Mouse (Mus musculus): Measurements from ENCODE around the gene Usp42. TPM values are rescaled to one million over a fixed set of nuclear protein-coding genes. Genes with fewer than 3 reads are reported as not detected.

Usp42 gene
- total and polyA plus RNA-seq, 2 experiments: 3.0 to 3.1 TPM

- TF ChIP-seq CTCF (IDR thresholded peaks at IDR 0.05; ENCODE audit: low read depth, low read length) (peak; percentile 93), POLR2A (IDR thresholded peaks at IDR 0.05; ENCODE audit: extremely low read depth, insufficient read depth, low read length) (no peak)
- Histone ChIP-seq H3K4me3 (ENCODE audit: insufficient read depth, low read depth, low read length) (no peak overlapping the region), H3K36me3 (ENCODE audit: control insufficient read depth, insufficient read depth, low read length) (peaks cover 20% of the 10 kb centered on the region; the same call in 1 of the 2 replicates), H3K9ac (ENCODE audit: low read depth, low read length) (no peak overlapping the region), H3K79me2 (ENCODE audit: control insufficient read depth, insufficient read depth, low read length) (no peaks in the 10 kb centered on the region), H3K27me3 (ENCODE audit: control insufficient read depth, insufficient read depth, low read length) (no peaks in the 10 kb centered on the region), H3K4me1 (ENCODE audit: control insufficient read depth, insufficient read depth, low read length) (peaks cover 6% of the 10 kb centered on the region; the same call in 1 of the 2 replicates), H3K27ac (replicated peaks; ENCODE audit: insufficient read depth, low read depth, low read length) (no peak overlapping the region)
- WGBS: 26% methylated on average over 7 of the region's 7 CpGs
- DNase-seq (ENCODE audit: extremely low read depth, low read depth, low spot score): peak; percentile 47
These were observed 20.8 kb downstream of the Usp42 start for GRCm38 (mm10) chr5:143711326-143711725.

- no peak for TF ChIP-seq POLR2A (IDR thresholded peaks at IDR 0.05; ENCODE audit: extremely low read depth, insufficient read depth, low read length)
- TF ChIP-seq CTCF (IDR thresholded peaks at IDR 0.05; ENCODE audit: low read depth, low read length): no peak
- Histone ChIP-seq H3K9ac (ENCODE audit: low read depth, low read length) (no peak overlapping the region), H3K4me1 (ENCODE audit: control insufficient read depth, insufficient read depth, low read length) (no peaks in the 10 kb centered on the region), H3K27ac (replicated peaks; ENCODE audit: insufficient read depth, low read depth, low read length) (no peak overlapping the region), H3K4me3 (ENCODE audit: insufficient read depth, low read depth, low read length) (no peak overlapping the region), H3K36me3 (ENCODE audit: control insufficient read depth, insufficient read depth, low read length) (peaks cover 3% of the 10 kb centered on the region; the same call in 1 of the 2 replicates), H3K27me3 (ENCODE audit: control insufficient read depth, insufficient read depth, low read length) (no peaks in the 10 kb centered on the region), H3K79me2 (ENCODE audit: control insufficient read depth, insufficient read depth, low read length) (no peaks in the 10 kb centered on the region)
- no peak for DNase-seq (ENCODE audit: extremely low read depth, low read depth, low spot score)
- WGBS: 91% methylated on average over 7 of the region's 7 CpGs
These were observed 25.3 kb downstream of the Usp42 start for GRCm38 (mm10) chr5:143706822-143707200.

- no peaks in the 10 kb centered on the region for H3K27me3 ChIP-seq (ENCODE audit: control insufficient read depth, insufficient read depth, low read length)
- H3K4me1 ChIP-seq (ENCODE audit: control insufficient read depth, insufficient read depth, low read length): no peaks in the 10 kb centered on the region
- no peak for DNase-seq (ENCODE audit: extremely low read depth, low read depth, low spot score)
- H3K27ac ChIP-seq (replicated peaks; ENCODE audit: insufficient read depth, low read depth, low read length): no peak overlapping the region
- peaks cover 3% of the 10 kb centered on the region; the same call in 1 of the 2 replicates for H3K36me3 ChIP-seq (ENCODE audit: control insufficient read depth, insufficient read depth, low read length)
- WGBS: 85% methylated on average over 9 of the region's 9 CpGs
- H3K4me3 ChIP-seq (ENCODE audit: insufficient read depth, low read depth, low read length): no peak overlapping the region
- H3K9ac ChIP-seq (ENCODE audit: low read depth, low read length): no peak overlapping the region
- H3K79me2 ChIP-seq (ENCODE audit: control insufficient read depth, insufficient read depth, low read length): no peaks in the 10 kb centered on the region
- no peak for TF ChIP-seq CTCF (IDR thresholded peaks at IDR 0.05; ENCODE audit: low read depth, low read length)
- no peak for TF ChIP-seq POLR2A (IDR thresholded peaks at IDR 0.05; ENCODE audit: extremely low read depth, insufficient read depth, low read length)
These were observed 25.9 kb downstream of the Usp42 start for GRCm38 (mm10) chr5:143706030-143706821.

GRCm38 (mm10) chr5:143705659-143705982 is 26.5 kb downstream of the Usp42 start:
- H3K27ac ChIP-seq (replicated peaks; ENCODE audit: insufficient read depth, low read depth, low read length): no peak overlapping the region
- no peak overlapping the region for H3K9ac ChIP-seq (ENCODE audit: low read depth, low read length)
- H3K36me3 ChIP-seq (ENCODE audit: control insufficient read depth, insufficient read depth, low read length): no peaks in the 10 kb centered on the region
- H3K27me3 ChIP-seq (ENCODE audit: control insufficient read depth, insufficient read depth, low read length): no peaks in the 10 kb centered on the region
- no peaks in the 10 kb centered on the region for H3K4me1 ChIP-seq (ENCODE audit: control insufficient read depth, insufficient read depth, low read length)
- DNase-seq (ENCODE audit: extremely low read depth, low read depth, low spot score): no peak
- TF ChIP-seq POLR2A (IDR thresholded peaks at IDR 0.05; ENCODE audit: extremely low read depth, insufficient read depth, low read length) (no peak), CTCF (IDR thresholded peaks at IDR 0.05; ENCODE audit: low read depth, low read length) (no peak)
- H3K4me3 ChIP-seq (ENCODE audit: insufficient read depth, low read depth, low read length): no peak overlapping the region
- WGBS: 85% methylated on average over 1 of the region's 1 CpGs
- H3K79me2 ChIP-seq (ENCODE audit: control insufficient read depth, insufficient read depth, low read length): no peaks in the 10 kb centered on the region

GRCm38 (mm10) chr5:143704875-143705658 is 27.0 kb downstream of the Usp42 start:
- H3K4me1 ChIP-seq (ENCODE audit: control insufficient read depth, insufficient read depth, low read length): no peaks in the 10 kb centered on the region
- no peak overlapping the region for H3K9ac ChIP-seq (ENCODE audit: low read depth, low read length)
- no peak for DNase-seq (ENCODE audit: extremely low read depth, low read depth, low spot score)
- 91% methylated on average over 13 of the region's 13 CpGs for WGBS
- H3K27me3 ChIP-seq (ENCODE audit: control insufficient read depth, insufficient read depth, low read length): no peaks in the 10 kb centered on the region
- no peak overlapping the region for H3K27ac ChIP-seq (replicated peaks; ENCODE audit: insufficient read depth, low read depth, low read length)
- TF ChIP-seq CTCF (IDR thresholded peaks at IDR 0.05; ENCODE audit: low read depth, low read length): no peak
- TF ChIP-seq POLR2A (IDR thresholded peaks at IDR 0.05; ENCODE audit: extremely low read depth, insufficient read depth, low read length): no peak
- H3K36me3 ChIP-seq (ENCODE audit: control insufficient read depth, insufficient read depth, low read length): no peaks in the 10 kb centered on the region
- no peaks in the 10 kb centered on the region for H3K79me2 ChIP-seq (ENCODE audit: control insufficient read depth, insufficient read depth, low read length)
- no peak overlapping the region for H3K4me3 ChIP-seq (ENCODE audit: insufficient read depth, low read depth, low read length)

All from liver, adult 2 months (tissue).